Mouse (Mus musculus): ENCODE results near the gene Itgb5. TPM values are rescaled to one million over a fixed set of nuclear protein-coding genes. Genes with fewer than 3 reads are reported as not detected.

The Itgb5 gene
- polyA plus RNA-seq, 1 experiment from 2014 or later: 77.9 TPM

DNA sequence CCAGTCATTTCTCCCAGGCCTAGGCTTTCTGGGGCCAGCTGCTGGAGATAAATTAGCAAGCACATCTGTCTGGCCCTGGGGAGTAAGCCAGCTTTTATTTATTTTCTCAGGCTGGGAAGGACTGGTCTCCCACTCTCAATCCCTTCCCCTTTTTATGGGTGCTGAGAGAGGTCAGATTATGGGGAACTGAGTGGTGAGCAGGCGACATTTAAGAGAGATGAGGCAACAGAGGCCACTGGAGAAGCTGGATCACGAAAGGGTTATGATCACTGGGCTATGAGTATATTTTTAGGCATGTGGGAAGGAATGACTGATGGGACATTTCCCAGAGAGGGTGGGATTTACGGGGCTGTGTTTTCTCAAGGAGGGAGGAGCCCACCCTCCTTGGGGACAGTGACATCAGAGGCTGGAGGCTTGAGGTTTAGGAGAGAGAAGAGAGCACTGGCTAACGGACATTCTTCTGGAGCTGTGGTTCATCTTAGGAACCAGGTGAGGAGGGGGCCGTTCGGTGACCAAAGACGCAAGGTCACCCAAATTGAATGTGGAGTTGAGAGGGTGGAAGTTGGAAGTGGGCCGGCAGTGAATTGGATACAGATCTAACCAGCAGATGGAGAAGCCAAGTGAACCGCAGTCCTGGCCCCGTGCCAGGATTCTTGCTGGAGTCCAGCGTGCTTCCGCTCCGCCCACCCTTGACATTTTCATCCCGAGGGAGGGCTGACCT, 62.3 kb downstream of the Itgb5 start:
- 33% methylated on average over 14 of the region's 14 CpGs for WGBS
- no peak overlapping the region for H3K4me3 ChIP-seq (replicated peaks)
- H3K4me1 ChIP-seq (replicated peaks): peaks cover 51% of the 10 kb centered on the region
- no peak overlapping the region for H3K9ac ChIP-seq (replicated peaks)
- H3K9me3 ChIP-seq: no peaks in the 10 kb centered on the region
- H3K36me3 ChIP-seq: peaks cover 3% of the 10 kb centered on the region; the same call in 1 of the 2 replicates
- peak overlapping the region; percentile 68; the same call in 1 of the 2 replicates for H3K27ac ChIP-seq
- H3K4me2 ChIP-seq: peak overlapping the region; percentile 26; the same call in 1 of the 2 replicates
- no peaks in the 10 kb centered on the region for H3K27me3 ChIP-seq
- ATAC-seq (ENCODE audit: insufficient number of reproducible peaks, insufficient read depth, low FRiP score, low TSS enrichment, low read depth): no peak

DNA sequence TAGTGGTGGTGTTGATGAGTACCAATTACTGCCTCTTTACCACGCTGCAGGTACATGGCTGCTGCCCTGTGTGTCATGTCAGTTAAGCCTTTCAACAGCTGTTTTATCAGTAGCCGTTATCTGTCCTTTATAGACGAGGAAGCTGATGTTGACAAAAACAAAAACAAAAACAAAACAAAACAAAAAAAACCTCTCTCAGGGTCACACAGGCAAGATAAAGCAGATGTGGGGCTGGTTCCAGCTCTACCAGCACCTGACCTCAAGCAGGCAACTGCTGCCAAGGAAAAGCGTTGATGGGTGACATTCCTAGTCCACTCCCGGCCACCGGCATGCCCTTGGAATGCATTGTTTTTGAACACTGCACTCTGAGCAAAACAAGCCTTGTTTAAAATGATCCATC, 63.1 kb downstream of the Itgb5 start:
- Histone ChIP-seq H3K9ac (replicated peaks) (no peak overlapping the region), H3K4me3 (replicated peaks) (no peak overlapping the region), H3K4me1 (replicated peaks) (peaks cover 46% of the 10 kb centered on the region), H3K36me3 (peaks cover 3% of the 10 kb centered on the region; the same call in 1 of the 2 replicates), H3K9me3 (no peaks in the 10 kb centered on the region), H3K27ac (peak overlapping the region; percentile 73; the same call in 1 of the 2 replicates), H3K27me3 (no peaks in the 10 kb centered on the region), H3K4me2 (no peak overlapping the region)
- 60% methylated on average over 6 of the region's 6 CpGs for WGBS
- no peak for ATAC-seq (ENCODE audit: insufficient number of reproducible peaks, insufficient read depth, low FRiP score, low TSS enrichment, low read depth)

DNA sequence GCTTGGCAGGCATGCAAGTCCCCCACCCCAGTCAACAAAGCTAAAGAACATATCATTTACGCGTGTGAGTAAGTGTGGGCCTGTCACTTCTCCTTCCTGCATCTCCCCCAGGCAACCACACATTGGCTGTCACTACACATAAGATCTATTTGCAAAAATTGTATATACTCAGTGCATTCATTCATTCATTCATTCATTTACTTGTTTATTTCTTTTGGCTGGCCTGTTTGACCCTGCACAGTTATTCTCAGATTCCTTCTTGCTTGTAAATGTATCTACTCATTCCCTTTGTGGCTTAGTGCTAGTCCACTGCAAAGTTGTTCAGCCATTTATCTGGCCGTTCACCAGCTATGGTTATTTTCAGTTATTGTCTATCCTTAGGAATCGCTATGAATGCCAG, 64.3 kb downstream of the Itgb5 start:
- ATAC-seq (ENCODE audit: insufficient number of reproducible peaks, insufficient read depth, low FRiP score, low TSS enrichment, low read depth): no peak

DNA sequence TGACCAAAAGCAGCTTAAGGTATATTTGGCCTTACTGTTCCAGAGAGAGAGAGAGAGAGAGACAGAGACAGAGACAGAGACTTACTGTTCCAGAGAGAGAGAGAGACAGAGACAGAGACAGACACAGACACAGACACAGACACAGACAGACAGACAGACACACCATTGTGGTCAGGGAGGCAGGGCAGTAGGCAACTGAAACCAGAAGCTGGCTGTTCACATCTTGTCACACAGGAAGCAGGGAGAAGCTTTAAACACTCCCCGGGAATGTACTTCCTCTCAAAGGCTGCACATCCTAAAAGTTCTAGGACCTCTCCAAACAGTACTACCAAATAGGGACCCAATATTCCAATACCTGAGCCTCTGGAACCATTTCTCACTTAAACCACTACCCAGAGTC, 65.0 kb downstream of the Itgb5 start:
- Histone ChIP-seq H3K9me3 (no peaks in the 10 kb centered on the region), H3K36me3 (peaks cover 9% of the 10 kb centered on the region), H3K9ac (replicated peaks) (no peak overlapping the region), H3K27ac (peak overlapping the region; percentile 31; the same call in 1 of the 2 replicates), H3K27me3 (no peaks in the 10 kb centered on the region), H3K4me1 (replicated peaks) (peaks cover 39% of the 10 kb centered on the region), H3K4me2 (no peak overlapping the region), H3K4me3 (replicated peaks) (no peak overlapping the region)
- ATAC-seq (ENCODE audit: insufficient number of reproducible peaks, insufficient read depth, low FRiP score, low TSS enrichment, low read depth): no peak
- WGBS: 69% methylated on average over 1 of the region's 1 CpGs

More for the DNA sequence above, 64.3 kb downstream of the Itgb5 start:
- Histone ChIP-seq H3K4me1 (replicated peaks) (peaks cover 45% of the 10 kb centered on the region), H3K4me3 (replicated peaks) (no peak overlapping the region), H3K9me3 (no peaks in the 10 kb centered on the region), H3K9ac (replicated peaks) (no peak overlapping the region), H3K27me3 (no peaks in the 10 kb centered on the region), H3K4me2 (no peak overlapping the region), H3K27ac (no peak overlapping the region), H3K36me3 (peaks cover 3% of the 10 kb centered on the region; the same call in 1 of the 2 replicates)
- WGBS: 95% methylated on average over 4 of the region's 4 CpGs

GRCm38 (mm10) chr16:33895690-33896089, 66.2 kb downstream of the Itgb5 start:
- peaks cover 34% of the 10 kb centered on the region for H3K4me1 ChIP-seq (replicated peaks)
- no peaks in the 10 kb centered on the region for H3K27me3 ChIP-seq
- no peak overlapping the region for H3K9ac ChIP-seq (replicated peaks)
- no peak overlapping the region; the same call in 1 of the 2 replicates for H3K27ac ChIP-seq
- no peak for ATAC-seq (ENCODE audit: insufficient number of reproducible peaks, insufficient read depth, low FRiP score, low TSS enrichment, low read depth)
- no peaks in the 10 kb centered on the region for H3K9me3 ChIP-seq
- H3K4me2 ChIP-seq: no peak overlapping the region
- no peak overlapping the region for H3K4me3 ChIP-seq (replicated peaks)
- 70% methylated on average over 7 of the region's 7 CpGs for WGBS
- H3K36me3 ChIP-seq: peaks cover 21% of the 10 kb centered on the region

DNA sequence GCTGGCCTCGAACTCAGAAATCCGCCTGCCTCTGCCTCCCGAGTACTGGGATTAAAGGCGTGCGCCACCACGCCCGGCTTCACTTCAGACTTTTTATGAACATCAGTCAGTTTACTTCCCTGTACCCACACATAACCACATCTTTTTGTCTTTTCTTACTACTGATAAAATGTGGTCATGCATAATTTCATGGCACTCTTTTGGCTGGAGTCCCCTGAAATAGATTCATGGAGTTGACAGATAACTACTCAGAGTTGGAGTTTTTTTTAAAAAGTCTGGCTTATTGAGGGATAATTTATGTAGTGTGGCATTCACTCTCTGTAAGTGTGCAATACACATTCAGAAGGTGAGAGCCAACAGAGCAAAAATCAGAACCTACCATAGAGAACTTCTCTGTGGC, 67.3 kb downstream of the Itgb5 start:
- Histone ChIP-seq H3K4me3 (replicated peaks) (no peak overlapping the region), H3K36me3 (peaks cover 26% of the 10 kb centered on the region), H3K27ac (no peak overlapping the region), H3K4me1 (replicated peaks) (peaks cover 23% of the 10 kb centered on the region), H3K9me3 (no peaks in the 10 kb centered on the region), H3K9ac (replicated peaks) (no peak overlapping the region), H3K4me2 (no peak overlapping the region), H3K27me3 (no peaks in the 10 kb centered on the region)
- ATAC-seq (ENCODE audit: insufficient number of reproducible peaks, insufficient read depth, low FRiP score, low TSS enrichment, low read depth): no peak
- WGBS: 95% methylated on average over 7 of the region's 7 CpGs

DNA sequence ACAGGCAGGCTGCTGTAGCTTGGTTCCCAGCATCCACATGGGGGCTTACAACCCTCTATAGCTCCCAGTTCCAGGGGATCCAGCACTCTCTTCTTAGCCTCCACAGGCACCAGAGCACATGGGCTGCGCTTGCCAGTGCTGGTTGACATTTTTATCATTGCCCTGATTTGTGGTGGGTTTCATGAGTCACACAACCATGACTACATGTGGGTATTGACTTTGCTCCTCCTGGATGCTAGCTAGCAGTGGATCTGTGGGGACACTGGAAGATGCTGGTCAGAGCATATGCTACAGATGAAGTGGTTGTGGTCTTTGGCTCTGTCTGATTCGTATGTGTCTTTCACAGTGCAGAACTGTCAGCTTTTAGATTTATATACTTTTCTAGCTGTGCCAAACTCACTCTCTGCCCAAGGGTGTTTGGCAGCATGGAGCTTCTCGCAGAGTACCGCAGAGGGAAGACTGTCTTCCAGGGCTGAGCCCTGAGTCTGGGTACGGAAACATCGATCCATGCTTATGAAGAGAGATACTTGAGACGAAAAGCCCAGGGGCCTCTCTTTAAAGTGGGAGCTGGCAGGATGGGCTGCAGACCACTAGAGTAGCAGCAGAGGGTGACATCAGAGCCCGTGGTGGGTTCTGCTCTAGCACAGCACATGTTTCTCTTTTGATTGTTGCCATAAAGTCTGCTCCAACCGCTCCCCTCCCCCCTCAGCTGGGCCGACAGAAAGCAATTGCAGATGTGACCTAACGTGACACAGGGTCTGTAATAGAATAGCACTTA, 74.4 kb downstream of the Itgb5 start:
- Histone ChIP-seq H3K4me1 (replicated peaks) (peaks cover 28% of the 10 kb centered on the region), H3K27ac (peak overlapping the region; percentile 85), H3K9me3 (0 out of 2 replicates have a peak, but pooled peaks cover 3% of the 10 kb centered on the region), H3K4me3 (replicated peaks) (no peak overlapping the region), H3K27me3 (no peaks in the 10 kb centered on the region), H3K4me2 (peak overlapping the region; percentile 36), H3K9ac (replicated peaks) (0 out of 2 replicates have a peak overlapping the region, but pooled peaks have one; percentile 2), H3K36me3 (peaks cover 49% of the 10 kb centered on the region)
- WGBS: 11% methylated on average over 11 of the region's 11 CpGs
- 0 out of 2 replicates have a peak, but pooled peaks have one; percentile 44 for ATAC-seq (ENCODE audit: insufficient number of reproducible peaks, insufficient read depth, low FRiP score, low TSS enrichment, low read depth)

DNA sequence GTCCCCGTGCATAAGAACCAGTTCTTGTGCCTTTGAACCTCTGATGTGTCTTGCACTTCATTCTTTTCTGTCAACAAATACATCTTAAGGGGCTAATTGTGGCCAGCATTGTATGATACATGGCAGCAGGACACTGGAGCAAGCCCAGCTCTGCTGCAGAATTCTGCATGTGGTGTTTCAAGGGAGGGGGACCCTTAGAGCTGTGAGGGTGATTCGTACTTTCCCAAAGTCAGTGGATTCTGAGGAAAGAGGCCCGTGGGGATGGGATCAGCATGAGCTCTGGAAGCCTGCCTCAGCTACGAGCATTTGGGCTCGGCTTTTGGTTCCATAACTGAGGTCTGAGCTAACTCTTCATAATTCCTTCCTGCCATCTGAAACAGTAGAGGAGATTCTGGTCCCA, 75.1 kb downstream of the Itgb5 start:
- H3K4me3 ChIP-seq (replicated peaks): no peak overlapping the region
- H3K9ac ChIP-seq (replicated peaks): no peak overlapping the region
- WGBS: 36% methylated on average over 5 of the region's 5 CpGs
- peaks cover 28% of the 10 kb centered on the region for H3K4me1 ChIP-seq (replicated peaks)
- ATAC-seq (ENCODE audit: insufficient number of reproducible peaks, insufficient read depth, low FRiP score, low TSS enrichment, low read depth): no peak
- H3K9me3 ChIP-seq: 0 out of 2 replicates have a peak, but pooled peaks cover 3% of the 10 kb centered on the region
- peak overlapping the region; percentile 85 for H3K27ac ChIP-seq
- peaks cover 42% of the 10 kb centered on the region for H3K36me3 ChIP-seq
- H3K27me3 ChIP-seq: no peaks in the 10 kb centered on the region
- peak overlapping the region; percentile 36; the same call in 1 of the 2 replicates for H3K4me2 ChIP-seq

DNA sequence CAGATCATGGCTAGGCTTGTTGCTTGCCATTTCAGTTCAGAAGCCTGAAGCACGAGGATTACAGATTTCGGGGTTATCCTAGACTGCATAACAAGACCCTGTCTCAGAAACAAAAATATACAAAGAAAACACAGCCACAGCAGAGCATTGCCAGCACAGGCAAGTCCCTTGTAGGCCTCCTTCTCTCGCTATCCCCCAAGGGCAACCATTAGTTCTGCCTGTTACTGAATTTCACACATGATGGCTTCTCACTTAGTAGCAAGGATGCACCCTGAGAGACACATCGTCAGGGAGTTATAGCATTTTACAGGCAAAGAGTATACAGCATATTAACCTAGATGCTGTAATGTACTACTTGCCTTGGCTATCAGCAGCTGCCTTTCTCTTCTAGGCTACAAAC, 78.8 kb downstream of the Itgb5 start:
- WGBS: 76% methylated on average over 4 of the region's 4 CpGs
- no peak overlapping the region for H3K4me3 ChIP-seq (replicated peaks)
- peaks cover 40% of the 10 kb centered on the region for H3K36me3 ChIP-seq
- no peak overlapping the region for H3K27ac ChIP-seq
- H3K4me1 ChIP-seq (replicated peaks): peaks cover 25% of the 10 kb centered on the region
- ATAC-seq (ENCODE audit: insufficient number of reproducible peaks, insufficient read depth, low FRiP score, low TSS enrichment, low read depth): no peak
- H3K9ac ChIP-seq (replicated peaks): no peak overlapping the region
- H3K27me3 ChIP-seq: no peaks in the 10 kb centered on the region
- no peak overlapping the region for H3K4me2 ChIP-seq
- 0 out of 2 replicates have a peak, but pooled peaks cover 3% of the 10 kb centered on the region for H3K9me3 ChIP-seq

DNA sequence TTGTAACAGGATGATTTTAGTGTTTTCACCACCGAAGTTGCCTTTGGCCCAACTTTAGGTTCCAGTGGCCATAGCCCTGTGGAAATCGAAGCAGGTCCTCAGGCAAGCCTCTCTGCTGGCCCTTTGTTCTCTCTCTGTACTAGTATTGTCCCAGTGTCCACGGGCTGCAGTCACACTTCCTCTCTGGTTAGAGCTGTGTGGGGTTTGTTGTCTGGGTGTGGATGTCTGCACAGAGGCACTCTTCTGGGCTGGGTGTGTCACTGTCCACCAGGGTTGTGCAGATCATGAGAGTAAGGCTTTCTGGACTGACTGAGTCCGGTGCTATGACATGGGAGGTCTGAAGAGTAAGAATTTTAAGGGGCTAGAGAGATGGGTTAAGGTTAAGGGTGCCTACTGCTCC, 85.5 kb downstream of the Itgb5 start:
- no peaks in the 10 kb centered on the region for H3K9me3 ChIP-seq
- no peaks in the 10 kb centered on the region for H3K27me3 ChIP-seq
- H3K9ac ChIP-seq (replicated peaks): no peak overlapping the region
- no peak overlapping the region for H3K27ac ChIP-seq
- ATAC-seq (ENCODE audit: insufficient number of reproducible peaks, insufficient read depth, low FRiP score, low TSS enrichment, low read depth): no peak
- peaks cover 62% of the 10 kb centered on the region for H3K36me3 ChIP-seq
- no peak overlapping the region for H3K4me2 ChIP-seq
- peaks cover 18% of the 10 kb centered on the region for H3K4me1 ChIP-seq (replicated peaks)
- H3K4me3 ChIP-seq (replicated peaks): no peak overlapping the region
- 90% methylated on average over 4 of the region's 4 CpGs for WGBS

All from limb, embryonic 12.5 days (tissue).